Mouse (Mus musculus): ENCODE results near the gene Dock2. TPM values are rescaled to one million over a fixed set of nuclear protein-coding genes. Genes with fewer than 3 reads are reported as not detected.
A peak's percentile ranks its signal among the peaks of the same experiment; 100 is the strongest.

Gene Dock2
- polyA plus RNA-seq, 1 experiment from 2014 or later: 0.53 TPM

DNA sequence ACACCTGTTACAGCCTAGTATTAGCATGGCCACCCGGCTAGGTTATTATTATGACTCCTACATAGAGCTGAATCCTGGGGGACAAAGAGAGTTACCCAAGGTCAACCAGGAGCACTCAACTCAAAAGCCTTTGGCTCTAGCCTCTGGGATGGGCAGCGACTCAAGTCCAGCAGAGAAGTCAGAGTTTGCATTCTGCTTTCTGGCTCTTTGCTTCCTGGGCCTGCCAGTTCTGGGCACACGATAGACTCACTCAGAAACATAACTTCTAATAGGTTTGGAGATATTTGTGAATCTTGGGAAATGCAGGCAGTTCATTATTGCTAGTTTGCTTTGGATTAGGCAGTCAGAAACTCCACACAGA, 367.1 kb downstream of the Dock2 start:
- ATAC-seq (replicated peaks; ENCODE audit: insufficient number of reproducible peaks, low FRiP score, low TSS enrichment, low read depth) (no peak), DNase-seq (ENCODE audit: low spot score) (no peak)
- Histone ChIP-seq H3K4me2 (ENCODE audit: low read depth, low read length) (no peak overlapping the region), H3K4me3 (ENCODE audit: low read depth, low read length) (no peak overlapping the region), H3K9ac (replicated peaks; ENCODE audit: low read length) (no peak overlapping the region), H3K9me3 (replicated peaks; ENCODE audit: control insufficient read depth, low read length) (no peaks in the 10 kb centered on the region), H3K36me3 (replicated peaks; ENCODE audit: control insufficient read depth, insufficient read depth, low read depth, low read length) (no peaks in the 10 kb centered on the region), H3K4me1 (ENCODE audit: control insufficient read depth, insufficient read depth, low read length) (no peaks in the 10 kb centered on the region), H3K27ac (replicated peaks; ENCODE audit: low read depth, low read length) (no peak overlapping the region), H3K27me3 (ENCODE audit: control insufficient read depth, insufficient read depth, low read length) (no peaks in the 10 kb centered on the region)
- 81% methylated on average over 3 of the region's 3 CpGs for WGBS

DNA sequence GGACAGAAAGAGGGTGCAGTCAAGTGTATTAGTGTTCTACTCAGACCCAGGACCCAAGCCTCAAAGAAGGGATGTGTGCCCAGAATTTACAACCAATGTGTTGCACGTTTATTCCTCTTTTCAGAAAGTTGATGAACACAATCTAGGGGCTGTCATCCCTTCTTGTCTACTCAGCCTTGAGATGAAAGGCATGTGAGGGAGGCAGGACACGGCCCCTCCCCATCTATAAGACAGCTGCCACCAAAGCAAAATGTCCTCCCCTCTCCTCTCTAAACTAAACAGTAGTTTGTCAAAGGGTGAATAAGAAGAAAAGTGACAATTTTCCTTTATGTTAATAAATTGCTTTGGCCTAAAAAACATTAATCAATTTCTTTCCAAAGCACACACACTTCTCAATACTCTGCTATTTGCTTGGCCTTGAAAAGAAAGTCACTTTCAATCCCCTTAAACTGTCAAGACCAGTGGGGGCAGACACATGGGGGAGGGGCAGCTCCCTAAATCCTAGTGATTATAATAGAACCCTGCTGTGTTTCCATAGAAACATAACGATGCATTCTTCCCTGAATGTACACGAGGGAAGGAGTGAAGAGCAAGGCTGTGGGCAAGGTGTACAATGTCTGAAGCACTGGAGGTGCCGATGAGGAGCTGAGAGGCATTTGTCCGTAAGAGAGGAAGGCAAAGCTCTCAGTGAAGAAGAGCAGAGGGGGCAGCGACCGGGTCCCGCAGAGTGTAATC, 367.6 kb downstream of the Dock2 start:
- WGBS: 50% methylated on average over 9 of the region's 9 CpGs
- Histone ChIP-seq H3K27ac (replicated peaks; ENCODE audit: low read depth, low read length) (no peak overlapping the region), H3K9ac (replicated peaks; ENCODE audit: low read length) (no peak overlapping the region), H3K4me2 (ENCODE audit: low read depth, low read length) (no peak overlapping the region), H3K36me3 (replicated peaks; ENCODE audit: control insufficient read depth, insufficient read depth, low read depth, low read length) (no peaks in the 10 kb centered on the region), H3K9me3 (replicated peaks; ENCODE audit: control insufficient read depth, low read length) (no peaks in the 10 kb centered on the region), H3K4me3 (ENCODE audit: low read depth, low read length) (no peak overlapping the region), H3K4me1 (ENCODE audit: control insufficient read depth, insufficient read depth, low read length) (no peaks in the 10 kb centered on the region), H3K27me3 (ENCODE audit: control insufficient read depth, insufficient read depth, low read length) (no peaks in the 10 kb centered on the region)
- DNase-seq (ENCODE audit: low spot score) (peak; percentile 81), ATAC-seq (replicated peaks; ENCODE audit: insufficient number of reproducible peaks, low FRiP score, low TSS enrichment, low read depth) (peak; percentile 74)

DNA sequence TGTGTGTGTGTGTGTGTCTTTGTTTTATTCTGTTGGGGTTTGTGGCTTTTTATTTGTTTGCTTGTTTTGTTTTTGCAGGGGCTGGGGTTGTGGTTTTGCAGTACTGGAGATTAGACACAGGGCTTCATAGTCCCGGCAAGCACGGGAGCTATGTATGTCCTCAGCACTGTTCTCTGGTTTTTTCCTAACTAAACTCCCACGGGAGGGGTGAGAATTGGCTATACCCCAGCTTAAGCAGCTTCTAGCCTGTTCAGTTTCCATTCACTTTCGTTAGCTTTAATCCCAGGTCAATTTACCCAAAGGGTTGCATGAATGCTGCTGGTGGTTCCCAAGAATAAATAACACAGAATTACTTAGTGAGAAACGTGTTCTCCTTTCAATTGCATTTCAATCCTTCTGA, 376.8 kb downstream of the Dock2 start:
- H3K4me3 ChIP-seq (ENCODE audit: low read depth, low read length): no peak overlapping the region
- H3K9me3 ChIP-seq (replicated peaks; ENCODE audit: control insufficient read depth, low read length): no peaks in the 10 kb centered on the region
- no peaks in the 10 kb centered on the region for H3K4me1 ChIP-seq (ENCODE audit: control insufficient read depth, insufficient read depth, low read length)
- ATAC-seq (replicated peaks; ENCODE audit: insufficient number of reproducible peaks, low FRiP score, low TSS enrichment, low read depth) (no peak), DNase-seq (ENCODE audit: low spot score) (no peak)
- H3K27me3 ChIP-seq (ENCODE audit: control insufficient read depth, insufficient read depth, low read length): no peaks in the 10 kb centered on the region
- no peak overlapping the region for H3K9ac ChIP-seq (replicated peaks; ENCODE audit: low read length)
- 48% methylated on average over 5 of the region's 5 CpGs for WGBS
- H3K27ac ChIP-seq (replicated peaks; ENCODE audit: low read depth, low read length): no peak overlapping the region
- H3K4me2 ChIP-seq (ENCODE audit: low read depth, low read length): no peak overlapping the region
- H3K36me3 ChIP-seq (replicated peaks; ENCODE audit: control insufficient read depth, insufficient read depth, low read depth, low read length): no peaks in the 10 kb centered on the region

DNA sequence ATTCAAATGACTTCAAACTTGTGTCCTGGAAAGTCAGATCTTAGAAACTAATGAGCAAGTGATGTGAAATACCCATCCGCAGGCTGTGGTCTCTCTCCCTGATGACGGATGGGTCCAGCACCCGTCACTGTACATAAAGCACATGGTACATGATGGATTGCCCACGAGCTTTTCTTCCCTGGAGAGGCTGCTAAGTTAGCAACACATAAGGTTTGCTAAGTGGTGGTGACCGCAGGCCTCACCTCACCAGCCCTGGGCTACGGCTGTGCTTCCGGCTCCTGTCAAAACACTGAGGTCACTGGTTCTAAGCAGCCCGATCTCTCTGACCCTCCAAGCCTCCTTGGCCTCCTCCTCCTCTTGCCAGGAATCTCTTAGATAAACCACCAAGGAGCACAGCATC, 377.4 kb downstream of the Dock2 start:
- no peaks in the 10 kb centered on the region for H3K27me3 ChIP-seq (ENCODE audit: control insufficient read depth, insufficient read depth, low read length)
- WGBS: 57% methylated on average over 8 of the region's 8 CpGs
- DNase-seq (ENCODE audit: low spot score): no peak
- ATAC-seq (replicated peaks; ENCODE audit: insufficient number of reproducible peaks, low FRiP score, low TSS enrichment, low read depth): peak; percentile 48; the same call in 1 of the 2 replicates
- H3K27ac ChIP-seq (replicated peaks; ENCODE audit: low read depth, low read length): no peak overlapping the region
- H3K4me3 ChIP-seq (ENCODE audit: low read depth, low read length): no peak overlapping the region
- H3K9ac ChIP-seq (replicated peaks; ENCODE audit: low read length): no peak overlapping the region
- no peaks in the 10 kb centered on the region for H3K4me1 ChIP-seq (ENCODE audit: control insufficient read depth, insufficient read depth, low read length)
- no peaks in the 10 kb centered on the region for H3K36me3 ChIP-seq (replicated peaks; ENCODE audit: control insufficient read depth, insufficient read depth, low read depth, low read length)
- no peak overlapping the region for H3K4me2 ChIP-seq (ENCODE audit: low read depth, low read length)
- H3K9me3 ChIP-seq (replicated peaks; ENCODE audit: control insufficient read depth, low read length): no peaks in the 10 kb centered on the region

DNA sequence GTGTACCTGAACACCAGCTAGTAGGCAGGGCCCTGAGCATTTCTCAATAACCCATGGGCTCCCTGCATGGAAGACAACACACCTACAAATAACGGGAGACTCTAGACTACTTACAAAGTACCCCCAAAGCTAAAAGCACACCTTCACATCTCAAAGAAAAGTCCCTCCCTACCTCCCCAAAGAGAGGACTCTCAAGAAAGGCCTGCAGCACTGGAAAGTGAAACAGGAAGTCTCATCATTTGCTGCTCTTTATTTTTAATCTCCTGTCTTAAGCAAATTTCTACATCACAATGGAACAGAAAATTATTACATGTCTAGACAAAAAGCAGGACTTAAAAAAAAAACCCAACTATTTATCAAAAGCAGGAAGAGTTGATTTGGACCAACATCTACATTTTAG, 378.4 kb downstream of the Dock2 start:
- WGBS: 81% methylated on average over 1 of the region's 1 CpGs
- no peaks in the 10 kb centered on the region for H3K27me3 ChIP-seq (ENCODE audit: control insufficient read depth, insufficient read depth, low read length)
- no peaks in the 10 kb centered on the region for H3K9me3 ChIP-seq (replicated peaks; ENCODE audit: control insufficient read depth, low read length)
- no peaks in the 10 kb centered on the region for H3K36me3 ChIP-seq (replicated peaks; ENCODE audit: control insufficient read depth, insufficient read depth, low read depth, low read length)
- H3K4me2 ChIP-seq (ENCODE audit: low read depth, low read length): no peak overlapping the region
- H3K9ac ChIP-seq (replicated peaks; ENCODE audit: low read length): no peak overlapping the region
- no peak overlapping the region for H3K4me3 ChIP-seq (ENCODE audit: low read depth, low read length)
- no peak overlapping the region for H3K27ac ChIP-seq (replicated peaks; ENCODE audit: low read depth, low read length)
- no peaks in the 10 kb centered on the region for H3K4me1 ChIP-seq (ENCODE audit: control insufficient read depth, insufficient read depth, low read length)
- DNase-seq (ENCODE audit: low spot score) (no peak), ATAC-seq (replicated peaks; ENCODE audit: insufficient number of reproducible peaks, low FRiP score, low TSS enrichment, low read depth) (no peak)

DNA sequence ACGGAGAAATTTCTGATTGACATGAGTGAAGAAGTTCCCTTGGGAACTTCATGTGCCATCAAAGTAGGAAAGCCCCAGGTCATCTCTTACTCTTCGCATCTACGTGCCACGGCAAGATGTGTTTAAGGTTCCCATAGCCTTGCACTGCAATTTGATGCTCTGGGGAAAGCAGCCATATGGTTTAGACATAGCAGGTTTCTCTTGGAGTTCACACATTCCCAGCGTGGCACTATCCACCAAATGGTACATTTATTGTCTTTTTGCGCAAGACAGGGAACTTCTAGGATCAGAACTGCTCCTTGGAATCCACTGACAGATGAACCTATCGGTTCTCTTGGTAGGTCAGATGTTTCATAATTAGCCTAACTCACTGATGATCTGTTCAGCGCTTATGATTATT, 382.3 kb downstream of the Dock2 start:
- 90% methylated on average over 8 of the region's 8 CpGs for WGBS
- ATAC-seq (replicated peaks; ENCODE audit: insufficient number of reproducible peaks, low FRiP score, low TSS enrichment, low read depth) (no peak), DNase-seq (ENCODE audit: low spot score) (no peak)
- no peaks in the 10 kb centered on the region for H3K4me1 ChIP-seq (ENCODE audit: control insufficient read depth, insufficient read depth, low read length)
- H3K4me3 ChIP-seq (ENCODE audit: low read depth, low read length): no peak overlapping the region
- no peaks in the 10 kb centered on the region for H3K9me3 ChIP-seq (replicated peaks; ENCODE audit: control insufficient read depth, low read length)
- no peak overlapping the region for H3K27ac ChIP-seq (replicated peaks; ENCODE audit: low read depth, low read length)
- no peaks in the 10 kb centered on the region for H3K27me3 ChIP-seq (ENCODE audit: control insufficient read depth, insufficient read depth, low read length)
- no peak overlapping the region for H3K4me2 ChIP-seq (ENCODE audit: low read depth, low read length)
- H3K9ac ChIP-seq (replicated peaks; ENCODE audit: low read length): no peak overlapping the region
- no peaks in the 10 kb centered on the region for H3K36me3 ChIP-seq (replicated peaks; ENCODE audit: control insufficient read depth, insufficient read depth, low read depth, low read length)

DNA sequence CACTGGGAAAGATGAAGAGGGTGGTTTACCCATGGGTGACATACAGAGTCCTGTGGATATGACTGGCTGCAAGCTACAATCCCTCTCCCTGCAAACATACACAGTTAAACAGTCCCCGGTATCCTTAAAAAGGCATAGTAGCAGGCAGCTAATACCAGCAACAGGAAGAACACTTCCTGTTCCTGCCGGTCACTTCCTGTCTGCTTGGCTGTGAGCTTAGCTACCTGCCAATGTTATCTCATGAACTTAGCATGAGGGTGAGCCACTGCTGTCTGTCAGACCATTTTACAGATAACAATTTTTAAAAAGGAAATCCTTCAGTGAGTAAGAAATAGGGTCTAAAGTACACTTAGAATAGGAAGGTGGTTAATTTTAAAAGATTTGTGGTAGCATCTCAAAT, 385.1 kb downstream of the Dock2 start:
- Histone ChIP-seq H3K36me3 (replicated peaks; ENCODE audit: control insufficient read depth, insufficient read depth, low read depth, low read length) (no peaks in the 10 kb centered on the region), H3K27ac (replicated peaks; ENCODE audit: low read depth, low read length) (no peak overlapping the region), H3K4me1 (ENCODE audit: control insufficient read depth, insufficient read depth, low read length) (no peaks in the 10 kb centered on the region), H3K4me3 (ENCODE audit: low read depth, low read length) (no peak overlapping the region), H3K9ac (replicated peaks; ENCODE audit: low read length) (no peak overlapping the region), H3K27me3 (ENCODE audit: control insufficient read depth, insufficient read depth, low read length) (no peaks in the 10 kb centered on the region), H3K9me3 (replicated peaks; ENCODE audit: control insufficient read depth, low read length) (no peaks in the 10 kb centered on the region), H3K4me2 (ENCODE audit: low read depth, low read length) (no peak overlapping the region)
- DNase-seq (ENCODE audit: low spot score) (no peak), ATAC-seq (replicated peaks; ENCODE audit: insufficient number of reproducible peaks, low FRiP score, low TSS enrichment, low read depth) (no peak)
- 74% methylated on average over 2 of the region's 2 CpGs for WGBS

DNA sequence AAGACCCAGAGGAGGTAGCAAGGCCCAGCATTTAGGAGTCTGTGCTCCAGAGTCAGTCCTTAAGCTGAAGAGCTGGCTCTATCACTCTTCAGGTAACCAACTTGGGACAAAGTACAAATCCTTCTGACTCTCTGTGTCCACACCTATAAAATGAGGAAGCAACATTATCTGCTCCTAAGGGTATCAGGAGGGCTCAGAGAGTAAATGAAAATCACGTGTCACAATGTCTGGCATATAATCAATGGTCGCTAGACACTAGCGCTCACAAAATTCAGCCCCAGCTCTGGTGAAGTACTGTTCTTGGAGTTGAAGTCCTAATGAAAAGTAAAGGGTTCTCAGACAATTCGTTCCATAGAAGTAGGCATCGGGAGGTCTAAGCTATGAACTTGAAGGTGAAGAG, 386.0 kb downstream of the Dock2 start:
- H3K4me2 ChIP-seq (ENCODE audit: low read depth, low read length): no peak overlapping the region
- H3K4me3 ChIP-seq (ENCODE audit: low read depth, low read length): no peak overlapping the region
- no peak overlapping the region for H3K27ac ChIP-seq (replicated peaks; ENCODE audit: low read depth, low read length)
- no peak for DNase-seq (ENCODE audit: low spot score)
- no peaks in the 10 kb centered on the region for H3K4me1 ChIP-seq (ENCODE audit: control insufficient read depth, insufficient read depth, low read length)
- H3K27me3 ChIP-seq (ENCODE audit: control insufficient read depth, insufficient read depth, low read length): no peaks in the 10 kb centered on the region
- no peak for ATAC-seq (replicated peaks; ENCODE audit: insufficient number of reproducible peaks, low FRiP score, low TSS enrichment, low read depth)
- no peaks in the 10 kb centered on the region for H3K36me3 ChIP-seq (replicated peaks; ENCODE audit: control insufficient read depth, insufficient read depth, low read depth, low read length)
- no peak overlapping the region for H3K9ac ChIP-seq (replicated peaks; ENCODE audit: low read length)
- H3K9me3 ChIP-seq (replicated peaks; ENCODE audit: control insufficient read depth, low read length): no peaks in the 10 kb centered on the region
- 93% methylated on average over 5 of the region's 5 CpGs for WGBS

All from embryonic facial prominence, embryonic 11.5 days (tissue).